Mouse (Mus musculus) limb, embryonic 14.5 days (tissue): ENCODE results near the gene Nodal. TPM values are rescaled to one million over a fixed set of nuclear protein-coding genes. Genes with fewer than 3 reads are reported as not detected.

Source experiments
- ATAC-seq: fragments of 200-750 bp; cut with Nextera tagmentation; 2 replicates; pipeline ENCODE4 v1.8.0; 2017; ENCODE audit warnings: low read depth, moderate number of reproducible peaks, moderate TSS enrichment; ENCODE audit not compliant: low FRiP score
- DNase-seq: peaks from one replicate; pipeline ENCODE4 v3.0.0-alpha.2; 2015; ENCODE audit warnings: low spot score
- H3K27ac ChIP-seq: fragments of 300-500 bp; sonication (generic); replicated peaks from 2 replicates; pipeline ENCODE4 v1.5.1; 2014; ENCODE audit warnings: low read depth, mild to moderate bottlenecking, low read length, moderate library complexity, mixed read lengths
- H3K27me3 ChIP-seq: fragments of 300-500 bp; sonication (generic); 2 replicates; pipeline ENCODE4 v1.6.1; 2014; ENCODE audit warnings: low read length, mixed read lengths; ENCODE audit not compliant: control insufficient read depth, insufficient read depth
- H3K36me3 ChIP-seq: fragments of 300-500 bp; sonication (generic); 2 replicates; pipeline ENCODE4 v1.6.1; 2014; ENCODE audit warnings: mild to moderate bottlenecking, low read length, moderate library complexity, mixed read lengths; ENCODE audit not compliant: control insufficient read depth, insufficient read depth
- H3K4me1 ChIP-seq: fragments of 300-500 bp; sonication (generic); 2 replicates; pipeline ENCODE4 v1.6.1; 2014; ENCODE audit warnings: antibody characterized with exemption, low read length, mixed read lengths; ENCODE audit not compliant: control insufficient read depth, insufficient read depth
- H3K4me2 ChIP-seq: fragments of 300-500 bp; sonication (generic); replicated peaks from 2 replicates; pipeline ENCODE4 v1.6.1; 2014; ENCODE audit warnings: low read depth, mild to moderate bottlenecking, low read length, moderate library complexity; ENCODE audit not compliant: severe bottlenecking
- H3K4me3 ChIP-seq: fragments of 300-500 bp; sonication (generic); replicated peaks from 2 replicates; pipeline ENCODE4 v1.5.1; 2014; ENCODE audit warnings: low read length
- H3K9ac ChIP-seq: fragments of 300-500 bp; sonication (generic); 2 replicates; pipeline ENCODE4 v1.6.1; 2014; ENCODE audit warnings: mild to moderate bottlenecking, low read depth, low read length, moderate library complexity; ENCODE audit not compliant: severe bottlenecking
- H3K9me3 ChIP-seq: fragments of 300-500 bp; sonication (generic); 2 replicates; pipeline ENCODE4 v1.6.1; 2016; ENCODE audit warnings: low read length; ENCODE audit not compliant: control insufficient read depth
- POLR2A ChIP-seq: fragments of 200-500 bp; IDR thresholded peaks from 2 replicates; pipeline ENCODE4 v1.8.0; 2012; ENCODE audit warnings: inconsistent platforms, mild to moderate bottlenecking, moderate library complexity, borderline replicate concordance; ENCODE audit not compliant: insufficient read depth, insufficient read length; ENCODE audit errors: extremely low read depth
- WGBS: fragments of 180-500 bp; shearing (Covaris S2); extraction: QIAGEN DNeasy Blood & Tissue Kit; methylation state at CpG from one replicate; pipeline ENCODE4 v1.1.7; 2014; 5-methylcytosine and 5-hydroxymethylcytosine counted together
- polyA plus RNA-seq, 2 experiments: library from polyadenylated mRNA; depleted of rRNA in 1 of 2; stranded (reverse) in 1 of 2; unstranded in 1 of 2; fragments of >200 nt; fragmentation: Nextera tagmentation in 1 of 2; extraction: Ambion mirVana in 1 of 2; gene quantifications; 2 replicates each; pipeline versions ENCODE4 v1.2.1 to v1.2.3; 2012 to 2014

Gene Nodal
- polyA plus RNA-seq, 2 experiments: 0.16 to 0.19 TPM

- 31% methylated on average over 7 of the region's 7 CpGs for whole genome bisulfite sequencing
- no peaks in the 10 kb centered on the region for H3K36me3 ChIP-seq
- no peak overlapping the region for H3K9ac ChIP-seq
- peaks cover 54% of the 10 kb centered on the region for H3K27me3 ChIP-seq
- TF ChIP-seq POLR2A: no peak
- DNase-seq: no peak
- H3K9me3 ChIP-seq: no peaks in the 10 kb centered on the region
- no peak overlapping the region for H3K4me3 ChIP-seq
- ATAC-seq: no peak
- H3K27ac ChIP-seq: no peak overlapping the region
- no peak overlapping the region for H3K4me2 ChIP-seq
- peaks cover 7% of the 10 kb centered on the region; the same call in 1 of the 2 replicates for H3K4me1 ChIP-seq
Observed at GRCm38 (mm10) chr10:61416561-61416960, 1.2 kb upstream of the Nodal start.

GRCm38 (mm10) chr10:61417046-61417445, 726 bp upstream of the Nodal start:
- ATAC-seq (no peak), DNase-seq (no peak)
- no peaks in the 10 kb centered on the region for H3K9me3 ChIP-seq
- no peak overlapping the region for H3K4me2 ChIP-seq
- H3K4me3 ChIP-seq: no peak overlapping the region
- H3K4me1 ChIP-seq: peaks cover 7% of the 10 kb centered on the region; the same call in 1 of the 2 replicates
- no peak overlapping the region for H3K9ac ChIP-seq
- WGBS: 37% methylated on average over 2 of the region's 2 CpGs
- TF ChIP-seq POLR2A: no peak
- H3K27me3 ChIP-seq: peaks cover 54% of the 10 kb centered on the region
- H3K27ac ChIP-seq: no peak overlapping the region
- H3K36me3 ChIP-seq: no peaks in the 10 kb centered on the region

DNA sequence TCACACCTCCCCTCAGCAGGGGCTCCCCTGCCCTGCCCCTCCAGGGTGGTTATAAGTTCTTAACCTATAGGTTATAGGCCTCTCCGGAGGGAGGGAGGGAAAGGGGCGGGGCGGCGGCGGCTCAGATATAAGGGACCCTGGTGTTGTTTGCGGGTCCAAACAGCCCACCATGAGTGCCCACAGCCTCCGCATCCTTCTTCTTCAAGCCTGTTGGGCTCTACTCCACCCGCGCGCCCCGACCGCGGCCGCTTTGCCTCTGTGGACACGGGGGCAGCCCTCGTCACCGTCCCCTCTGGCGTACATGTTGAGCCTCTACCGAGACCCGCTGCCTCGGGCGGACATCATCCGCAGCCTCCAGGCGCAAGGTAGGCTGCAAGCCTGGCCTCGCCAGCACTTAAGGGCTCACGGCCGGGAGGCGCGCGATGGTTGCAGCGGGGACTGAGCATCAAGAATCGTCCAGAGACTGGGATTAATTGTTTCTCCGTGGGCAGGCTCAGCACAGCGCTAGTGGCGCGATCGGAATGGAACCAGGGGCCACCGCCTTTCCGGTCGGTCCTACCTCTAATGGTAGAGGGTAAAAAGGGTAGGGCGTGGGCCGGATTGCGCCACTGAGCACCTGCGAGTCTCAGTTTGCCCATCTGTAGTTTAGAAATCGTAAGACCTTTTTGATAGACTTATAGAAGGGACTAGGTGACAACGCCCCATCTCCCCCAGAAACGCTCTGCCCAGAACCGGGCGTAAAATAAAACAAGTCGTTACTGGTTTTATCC, 544 bp downstream of the Nodal start:
- Histone ChIP-seq H3K27me3 (peaks cover 54% of the 10 kb centered on the region), H3K9ac (peak overlapping the region; percentile 31; the same call in 1 of the 2 replicates), H3K36me3 (no peaks in the 10 kb centered on the region), H3K9me3 (no peaks in the 10 kb centered on the region), H3K4me2 (peak overlapping the region; percentile 74), H3K27ac (no peak overlapping the region), H3K4me3 (peak overlapping the region; percentile 42), H3K4me1 (peaks cover 7% of the 10 kb centered on the region; the same call in 1 of the 2 replicates)
- WGBS: under 1% methylated on average over 50 of the region's 50 CpGs
- TF ChIP-seq POLR2A: no peak
- ATAC-seq (peak; percentile 21; the same call in 1 of the 2 replicates), DNase-seq (no peak)

DNA sequence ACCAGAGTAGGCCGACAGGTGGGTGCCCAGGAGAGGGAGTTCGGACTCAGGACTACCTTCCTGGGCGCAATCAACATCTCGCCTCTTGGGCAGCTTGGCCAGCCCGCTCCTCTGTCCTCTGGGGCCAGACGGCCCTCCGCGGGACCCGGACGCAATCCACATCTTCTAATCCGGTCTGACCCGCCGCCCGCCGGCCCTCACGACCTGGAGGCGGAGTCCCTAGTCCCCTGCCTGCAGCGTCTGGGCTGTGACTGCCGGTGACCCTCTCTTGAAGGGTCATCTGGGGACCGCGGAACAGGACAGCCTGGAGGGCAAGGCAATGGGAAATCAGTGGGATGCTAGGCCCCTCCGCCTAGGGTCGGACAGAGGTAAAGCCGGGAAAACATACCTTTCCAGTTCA, 1.4 kb downstream of the Nodal start:
- Histone ChIP-seq H3K27ac (no peak overlapping the region), H3K4me3 (no peak overlapping the region), H3K4me1 (peaks cover 7% of the 10 kb centered on the region; the same call in 1 of the 2 replicates), H3K36me3 (no peaks in the 10 kb centered on the region), H3K9me3 (no peaks in the 10 kb centered on the region), H3K27me3 (peaks cover 54% of the 10 kb centered on the region), H3K4me2 (no peak overlapping the region), H3K9ac (no peak overlapping the region)
- no peak for DNase-seq
- TF ChIP-seq POLR2A: no peak
- no peak for ATAC-seq
- 5% methylated on average over 23 of the region's 24 CpGs for WGBS

DNA sequence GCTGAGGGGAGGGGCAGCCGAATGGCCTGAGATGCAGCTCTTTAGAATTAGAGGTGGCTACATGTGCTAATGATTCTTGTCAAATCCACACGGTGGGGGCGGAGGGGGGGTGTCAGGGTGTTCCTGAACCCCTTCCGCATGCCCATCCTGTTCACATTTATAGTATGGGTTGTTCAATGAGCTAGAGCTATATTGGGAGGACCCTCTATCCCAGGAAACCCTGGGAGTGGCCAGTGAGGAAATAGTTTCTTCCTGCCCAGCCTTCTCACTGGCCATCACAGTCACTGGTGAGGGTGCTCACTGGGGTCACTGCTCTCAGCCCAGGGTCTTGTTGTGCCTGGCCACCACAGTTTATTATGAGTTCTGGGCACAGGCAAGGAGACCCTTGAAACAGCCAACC, 2.2 kb downstream of the Nodal start:
- no peak for TF ChIP-seq POLR2A
- no peak for ATAC-seq
- WGBS: 62% methylated on average over 4 of the region's 4 CpGs

More for the DNA sequence above, 2.2 kb downstream of the Nodal start:
- peaks cover 51% of the 10 kb centered on the region for H3K27me3 ChIP-seq
- no peak overlapping the region for H3K4me3 ChIP-seq
- H3K36me3 ChIP-seq: no peaks in the 10 kb centered on the region
- H3K9me3 ChIP-seq: no peaks in the 10 kb centered on the region
- peaks cover 12% of the 10 kb centered on the region; the same call in 1 of the 2 replicates for H3K4me1 ChIP-seq
- no peak for DNase-seq
- H3K27ac ChIP-seq: no peak overlapping the region
- no peak overlapping the region for H3K9ac ChIP-seq
- H3K4me2 ChIP-seq: no peak overlapping the region
